Mouse (Mus musculus) intestine, embryonic 14.5 days (tissue): ENCODE measurements around the gene Gm4778. TPM values are rescaled to one million over a fixed set of nuclear protein-coding genes. Genes with fewer than 3 reads are reported as not detected.

ENCODE experiments used
- ATAC-seq: fragments of 200-750 bp; cut with Nextera tagmentation; replicated peaks from 2 replicates; pipeline ENCODE4 v1.8.0; 2017; ENCODE audit warnings: low read depth, moderate number of reproducible peaks, moderate TSS enrichment, moderate library complexity; ENCODE audit not compliant: low FRiP score, low TSS enrichment
- DNase-seq: peaks from one replicate; pipeline ENCODE4 v3.0.0-alpha.2; 2018; ENCODE audit warnings: low spot score
- H3K27ac ChIP-seq: fragments of 300-500 bp; sonication (generic); 2 replicates; pipeline ENCODE4 v1.5.1; 2014; ENCODE audit warnings: low read depth, mild to moderate bottlenecking, control low read depth
- H3K27me3 ChIP-seq: fragments of 300-500 bp; sonication (generic); replicated peaks from 2 replicates; pipeline ENCODE4 v1.6.1; 2014; ENCODE audit warnings: low read length, control low read depth; ENCODE audit not compliant: control insufficient read depth, insufficient read depth
- H3K36me3 ChIP-seq: fragments of 300-500 bp; sonication (generic); 2 replicates; pipeline ENCODE4 v1.6.1; 2014; ENCODE audit warnings: low read length, control low read depth; ENCODE audit not compliant: control insufficient read depth, insufficient read depth
- H3K4me1 ChIP-seq: fragments of 300-500 bp; sonication (generic); replicated peaks from 2 replicates; pipeline ENCODE4 v1.6.1; 2014; ENCODE audit warnings: low read length, control low read depth, mixed read lengths; ENCODE audit not compliant: control insufficient read depth, insufficient read depth
- H3K4me2 ChIP-seq: fragments of 300-500 bp; sonication (generic); 2 replicates; pipeline ENCODE4 v1.6.1; 2014; ENCODE audit warnings: low read length
- H3K4me3 ChIP-seq: fragments of 300-500 bp; sonication (generic); 2 replicates; pipeline ENCODE4 v1.5.1; 2014; ENCODE audit warnings: low read depth, low read length, control low read depth, mixed read lengths
- H3K9ac ChIP-seq: fragments of 300-500 bp; sonication (generic); 2 replicates; pipeline ENCODE4 v1.6.1; 2014; ENCODE audit warnings: mild to moderate bottlenecking, low read length
- H3K9me3 ChIP-seq: fragments of 300-500 bp; sonication (generic); 2 replicates; pipeline ENCODE4 v1.6.1; 2016; ENCODE audit warnings: low read length, control low read depth; ENCODE audit not compliant: control insufficient read depth
- WGBS: fragments of 180-500 bp; shearing (Covaris S2); extraction: QIAGEN DNeasy Blood & Tissue Kit; methylation state at CpG from one replicate; pipeline ENCODE4 v1.1.7; 2014; 5-methylcytosine and 5-hydroxymethylcytosine counted together
- polyA plus RNA-seq: library from polyadenylated mRNA; unstranded; fragments of >200 nt; fragmentation: Nextera tagmentation; extraction: Ambion mirVana; gene quantifications from 2 replicates; pipeline ENCODE4 v1.2.1, GENCODE M21; 2014

Gm4778 gene
- polyA plus RNA-seq, 1 experiment from 2014 or later = not detected

- Histone ChIP-seq H3K9me3 (no peaks in the 10 kb centered on the region), H3K4me3 (no peak overlapping the region), H3K27ac (no peak overlapping the region), H3K4me1 (0 out of 2 replicates have a peak, but pooled peaks cover 3% of the 10 kb centered on the region), H3K4me2 (peak overlapping the region; percentile 80; the same call in 1 of the 2 replicates), H3K9ac (no peak overlapping the region), H3K27me3 (no peaks in the 10 kb centered on the region), H3K36me3 (no peaks in the 10 kb centered on the region)
- no peak for DNase-seq
- ATAC-seq = no peak
- WGBS = 79% methylated on average over 4 of the region's 4 CpGs
Observed at GRCm38 (mm10) chr3:94311376-94311775, 47.5 kb downstream of the Gm4778 start.

Other genes starting within 250 kb of the Gm4778 start
- gene Gm9125, start 209.2 kb upstream of the Gm4778 start, polyA plus RNA-seq = 0.48 and 0.68 TPM in 2 replicates
- not detected in 2 replicates for gene Gm10697, start 191.4 kb upstream of the Gm4778 start, polyA plus RNA-seq
- gene Gm10696, start 85.8 kb upstream of the Gm4778 start, polyA plus RNA-seq = not detected in 2 replicates
- not detected in 2 replicates for gene Gm5286, start 67.3 kb upstream of the Gm4778 start, polyA plus RNA-seq
- gene Them4, start 46.1 kb downstream of the Gm4778 start, polyA plus RNA-seq = 17.5 and 18.3 TPM in 2 replicates
- gene Them5, start 78.1 kb downstream of the Gm4778 start, polyA plus RNA-seq = not detected in 2 replicates
- gene C2cd4d, start 98.4 kb downstream of the Gm4778 start, polyA plus RNA-seq = 1.1 and 1.5 TPM in 2 replicates
- 3.8 and 4.0 TPM in 2 replicates for gene Rorc, start 108.8 kb downstream of the Gm4778 start, polyA plus RNA-seq
- gene Lingo4, start 134.5 kb downstream of the Gm4778 start, polyA plus RNA-seq = 0.38 and 0.52 TPM in 2 replicates
- 11.4 and 14.6 TPM in 2 replicates for gene Tdrkh, start 149.2 kb downstream of the Gm4778 start, polyA plus RNA-seq
- 73.2 and 76.2 TPM in 2 replicates for gene Mrpl9, start 179.3 kb downstream of the Gm4778 start, polyA plus RNA-seq
- 0.26 and 0.51 TPM in 2 replicates for gene Oaz3, start 179.9 kb downstream of the Gm4778 start, polyA plus RNA-seq
- gene Celf3, start 214.3 kb downstream of the Gm4778 start, polyA plus RNA-seq = 47.7 and 54.3 TPM in 2 replicates
- gene Riiad1, start 216.3 kb downstream of the Gm4778 start, polyA plus RNA-seq = 8.1 and 9.3 TPM in 2 replicates